Mouse (Mus musculus) ES-Bruce4 (cell line): ENCODE results near the gene Slc25a35. TPM values are rescaled to one million over a fixed set of nuclear protein-coding genes. Genes with fewer than 3 reads are reported as not detected.
A peak's percentile ranks its signal among the peaks of the same experiment; 100 is the strongest.

Source experiments
- H3K27ac ChIP-seq: 2 replicates; pipeline ENCODE4 v1.5.1; 2012; ENCODE audit warnings: low read length, inconsistent platforms; ENCODE audit not compliant: insufficient read depth
- H3K27me3 ChIP-seq: 2 replicates; pipeline ENCODE4 v1.6.1; 2012; ENCODE audit warnings: mild to moderate bottlenecking, low read length, inconsistent platforms; ENCODE audit not compliant: control insufficient read depth, poor library complexity, insufficient read depth, severe bottlenecking
- H3K36me3 ChIP-seq: 2 replicates; pipeline ENCODE4 v1.6.1; 2012; ENCODE audit warnings: inconsistent platforms, mild to moderate bottlenecking, low read length, moderate library complexity; ENCODE audit not compliant: control insufficient read depth, poor library complexity, insufficient read depth, severe bottlenecking
- H3K4me1 ChIP-seq: one replicate; pipeline ENCODE4 v1.8.1; 2011; ENCODE audit warnings: low read length; ENCODE audit not compliant: control insufficient read depth, insufficient read depth
- H3K4me3 ChIP-seq: 2 replicates; pipeline ENCODE4 v1.5.1; 2011; ENCODE audit warnings: low read depth, mild to moderate bottlenecking, low read length
- H3K9ac ChIP-seq: 2 replicates; pipeline ENCODE4 v1.6.1; 2012; ENCODE audit warnings: low read depth, mild to moderate bottlenecking, inconsistent platforms; ENCODE audit not compliant: poor library complexity, severe bottlenecking
- H3K9me3 ChIP-seq: replicated peaks from 2 replicates; pipeline ENCODE4 v1.6.1; 2012; ENCODE audit warnings: mild to moderate bottlenecking, low read length, inconsistent platforms; ENCODE audit not compliant: control insufficient read depth, poor library complexity, insufficient read depth, severe bottlenecking
- CTCF ChIP-seq: IDR thresholded peaks from one replicate; pipeline ENCODE4 v1.8.1; 2011; ENCODE audit warnings: low read depth, low read length
- EP300 ChIP-seq: IDR thresholded peaks from 2 replicates; pipeline ENCODE4 v1.6.1; 2011; ENCODE audit warnings: low read depth, low read length; ENCODE audit not compliant: insufficient read depth
- POLR2A ChIP-seq: IDR thresholded peaks from one replicate; pipeline ENCODE4 v1.8.1; 2011; ENCODE audit warnings: low read length; ENCODE audit not compliant: insufficient read depth
- polyA plus RNA-seq: library from polyadenylated mRNA; stranded (reverse); fragments of >200 nt; gene quantifications from 2 replicates; pipeline ENCODE4 v1.2.4, GENCODE M21; 2011; ENCODE audit warnings: low read depth; ENCODE audit not compliant: missing spikeins, insufficient read depth, insufficient read length

The Slc25a35 gene
- polyA plus RNA-seq, 1 experiment: 3.4 TPM

GRCm38 (mm10) chr11:68974059-68974450 is 6.1 kb downstream of the Slc25a35 start:
- no peaks in the 10 kb centered on the region for H3K27me3 ChIP-seq
- H3K4me1 ChIP-seq: no peaks in the 10 kb centered on the region
- peak overlapping the region; percentile 16; the same call in 1 of the 2 replicates for H3K27ac ChIP-seq
- H3K4me3 ChIP-seq: peak overlapping the region; percentile 55
- H3K9ac ChIP-seq: peak overlapping the region; percentile 71
- H3K9me3 ChIP-seq: no peaks in the 10 kb centered on the region
- H3K36me3 ChIP-seq: peaks cover 4% of the 10 kb centered on the region; the same call in 1 of the 2 replicates
- TF ChIP-seq EP300 (no peak), POLR2A (no peak), CTCF (no peak)

GRCm38 (mm10) chr11:68975085-68975484 is 7.2 kb downstream of the Slc25a35 start, which contains the start of gene Rangrf:
Rangrf (minus strand) TSS chr11:68975185.
- no peaks in the 10 kb centered on the region; the same call in 1 of the 2 replicates for H3K36me3 ChIP-seq
- H3K4me1 ChIP-seq: no peaks in the 10 kb centered on the region
- no peak for TF ChIP-seq EP300
- H3K9me3 ChIP-seq: no peaks in the 10 kb centered on the region
- peak within 1 kb of the TSS; percentile 71 for H3K9ac ChIP-seq
- peak within 1 kb of the TSS; percentile 55 for H3K4me3 ChIP-seq
- no peaks in the 10 kb centered on the region for H3K27me3 ChIP-seq
- H3K27ac ChIP-seq: peak within 1 kb of the TSS; percentile 16; the same call in 1 of the 2 replicates

GRCm38 (mm10) chr11:68975601-68976000 is 7.7 kb downstream of the Slc25a35 start:
- Histone ChIP-seq H3K36me3 (no peaks in the 10 kb centered on the region), H3K9me3 (no peaks in the 10 kb centered on the region), H3K4me1 (no peaks in the 10 kb centered on the region), H3K27ac (no peak overlapping the region), H3K27me3 (no peaks in the 10 kb centered on the region), H3K4me3 (no peak overlapping the region), H3K9ac (no peak overlapping the region)
- TF ChIP-seq CTCF (no peak), POLR2A (no peak), EP300 (no peak)

GRCm38 (mm10) chr11:68979320-68979733 is 11.4 kb downstream of the Slc25a35 start:
- TF ChIP-seq CTCF: no peak
- no peak for TF ChIP-seq EP300
- TF ChIP-seq POLR2A: no peak
- Histone ChIP-seq H3K27me3 (no peaks in the 10 kb centered on the region), H3K36me3 (no peaks in the 10 kb centered on the region), H3K27ac (no peak overlapping the region), H3K4me3 (no peak overlapping the region), H3K4me1 (no peaks in the 10 kb centered on the region), H3K9me3 (no peaks in the 10 kb centered on the region), H3K9ac (no peak overlapping the region)

- H3K9ac ChIP-seq: no peak overlapping the region
- TF ChIP-seq EP300: no peak
- TF ChIP-seq POLR2A: no peak
- TF ChIP-seq CTCF: no peak
- no peaks in the 10 kb centered on the region for H3K9me3 ChIP-seq
Measured at GRCm38 (mm10) chr11:68980919-68981318, 13.0 kb downstream of the Slc25a35 start.

GRCm38 (mm10) chr11:68982639-68983369 is 14.9 kb downstream of the Slc25a35 start:
- peaks cover 21% of the 10 kb centered on the region for H3K36me3 ChIP-seq
- no peaks in the 10 kb centered on the region for H3K27me3 ChIP-seq
- no peak overlapping the region for H3K9ac ChIP-seq
- no peak for TF ChIP-seq EP300
- peak; percentile 85 for TF ChIP-seq CTCF
- no peaks in the 10 kb centered on the region for H3K9me3 ChIP-seq
- no peaks in the 10 kb centered on the region for H3K4me1 ChIP-seq
- H3K27ac ChIP-seq: no peak overlapping the region
- H3K4me3 ChIP-seq: no peak overlapping the region

More at GRCm38 (mm10) chr11:68980919-68981318, 13.0 kb downstream of the Slc25a35 start:
- Histone ChIP-seq H3K36me3 (peaks cover 5% of the 10 kb centered on the region; the same call in 1 of the 2 replicates), H3K4me3 (no peak overlapping the region), H3K4me1 (no peaks in the 10 kb centered on the region), H3K27me3 (no peaks in the 10 kb centered on the region), H3K27ac (no peak overlapping the region)
